Mouse (Mus musculus) brain, embryonic 18.5 days (tissue): ENCODE measurements around the gene Il12rb2.

Experiments used
- DNase-seq: peaks from one replicate; pipeline ENCODE4 v3.0.0-alpha.2; 2012; ENCODE audit warnings: low read depth, low spot score

Gene Il12rb2

GRCm38 (mm10) chr6:67296126-67296525 is 79.9 kb downstream of the Il12rb2 start:
- no peak for DNase-seq

- DNase-seq: no peak
These were observed 83.9 kb downstream of the Il12rb2 start for GRCm38 (mm10) chr6:67292042-67292623.

DNA sequence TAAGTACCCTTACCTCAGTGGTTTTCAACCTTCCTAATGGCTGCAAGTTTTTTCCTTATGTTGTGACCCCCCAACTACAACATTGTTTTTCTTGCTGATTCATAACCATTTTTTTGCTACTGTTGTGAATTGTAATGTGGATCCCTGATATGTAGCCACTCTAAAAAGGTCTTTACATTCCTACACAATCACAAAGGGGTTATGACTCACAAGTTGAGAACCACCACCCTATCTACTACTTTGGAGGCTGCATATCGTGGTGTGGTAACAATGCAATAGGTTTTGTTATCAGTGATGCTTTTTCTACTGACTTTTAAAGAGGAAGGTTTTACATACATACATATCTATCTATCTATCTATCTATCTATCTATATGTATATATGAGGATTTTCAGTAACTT is 93.1 kb downstream of the Il12rb2 start:
- DNase-seq: no peak

GRCm38 (mm10) chr6:67281614-67282197 is 94.3 kb downstream of the Il12rb2 start:
- DNase-seq: no peak

DNA sequence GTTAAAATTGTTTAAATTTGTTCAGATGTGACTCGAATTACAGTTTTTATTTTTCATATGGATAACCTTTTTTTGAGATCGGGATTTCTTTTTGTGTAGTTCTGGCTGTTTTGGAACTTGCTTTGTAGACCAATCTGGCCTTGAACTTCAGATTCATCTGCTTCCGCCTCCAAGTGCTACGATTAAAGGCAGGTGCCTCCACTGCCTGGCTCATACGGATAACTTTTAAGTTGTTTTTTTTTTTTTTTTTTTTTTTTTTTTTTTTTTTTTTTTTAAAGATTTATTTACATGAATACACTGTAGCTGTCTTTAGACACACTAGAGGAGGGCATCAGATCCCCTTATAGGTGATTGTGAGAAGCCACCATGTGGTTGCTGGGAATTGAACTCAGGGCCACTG is 98.0 kb downstream of the Il12rb2 start:
- no peak for DNase-seq

GRCm38 (mm10) chr6:67269459-67269858 is 106.5 kb downstream of the Il12rb2 start:
- no peak for DNase-seq

GRCm38 (mm10) chr6:67268983-67269382 is 107.0 kb downstream of the Il12rb2 start:
- DNase-seq: no peak

DNA sequence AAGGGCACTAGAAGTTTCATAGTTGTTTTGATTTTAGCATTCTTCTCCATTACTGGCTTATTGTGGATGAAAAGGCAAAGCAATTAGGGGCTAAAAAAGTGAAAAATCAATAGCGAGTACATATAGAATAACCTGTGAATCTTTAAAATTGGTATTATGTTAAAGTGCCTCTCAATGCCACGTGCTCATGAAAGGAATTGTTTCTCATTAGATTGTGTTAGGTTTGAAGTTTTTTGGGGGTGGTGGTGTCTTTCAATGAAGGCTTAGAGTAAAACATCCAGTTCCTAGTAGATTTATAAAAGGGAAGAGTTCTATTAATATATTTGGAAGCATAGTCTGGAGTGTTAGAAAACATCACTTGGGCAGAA is 107.8 kb downstream of the Il12rb2 start:
- no peak for DNase-seq

DNA sequence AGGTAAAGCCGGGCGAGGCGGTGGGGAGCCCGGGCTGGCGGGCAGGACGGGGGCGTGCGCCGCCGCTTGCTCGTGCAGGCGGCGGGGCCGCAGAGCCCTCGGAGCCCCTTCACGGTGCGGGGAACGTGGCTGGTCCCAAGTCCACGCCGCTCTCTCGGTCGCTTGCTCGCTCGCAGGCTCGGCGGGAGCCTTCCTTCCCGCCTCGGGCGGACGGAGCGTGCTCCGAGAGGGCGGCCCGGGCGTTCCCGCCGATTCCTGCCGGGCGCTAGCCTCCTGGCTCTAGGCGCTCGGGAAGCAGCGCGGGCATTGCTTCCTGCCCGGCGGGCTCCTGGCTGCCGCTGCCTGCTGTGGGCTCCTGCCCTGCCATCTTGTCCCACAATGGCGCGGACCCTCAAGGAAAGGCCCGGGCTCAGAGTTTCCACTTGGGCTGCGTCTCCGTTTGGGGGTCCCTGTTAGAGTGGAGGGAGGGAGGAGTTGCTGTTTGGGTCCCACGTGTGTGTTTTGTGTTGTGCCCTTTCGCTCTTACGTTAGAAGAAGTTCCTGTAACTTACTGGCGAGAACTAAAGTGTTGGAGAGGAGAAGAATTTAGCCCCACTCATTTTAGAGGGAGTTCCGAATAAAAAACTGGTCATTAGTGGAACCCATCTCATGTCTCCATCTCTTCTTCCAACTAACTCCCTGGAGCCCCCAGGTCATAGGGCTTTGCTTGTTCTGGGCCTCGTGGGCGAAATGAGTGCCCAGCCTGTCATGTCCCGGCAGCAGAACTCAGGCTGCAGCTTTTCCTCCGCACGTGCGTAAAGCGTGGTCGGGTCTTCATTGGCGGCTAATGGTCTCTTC is 108.4 kb downstream of the Il12rb2 start:
- no peak for DNase-seq

- DNase-seq: peak; percentile 94
These were observed 109.2 kb downstream of the Il12rb2 start for GRCm38 (mm10) chr6:67266664-67267407.

DNA sequence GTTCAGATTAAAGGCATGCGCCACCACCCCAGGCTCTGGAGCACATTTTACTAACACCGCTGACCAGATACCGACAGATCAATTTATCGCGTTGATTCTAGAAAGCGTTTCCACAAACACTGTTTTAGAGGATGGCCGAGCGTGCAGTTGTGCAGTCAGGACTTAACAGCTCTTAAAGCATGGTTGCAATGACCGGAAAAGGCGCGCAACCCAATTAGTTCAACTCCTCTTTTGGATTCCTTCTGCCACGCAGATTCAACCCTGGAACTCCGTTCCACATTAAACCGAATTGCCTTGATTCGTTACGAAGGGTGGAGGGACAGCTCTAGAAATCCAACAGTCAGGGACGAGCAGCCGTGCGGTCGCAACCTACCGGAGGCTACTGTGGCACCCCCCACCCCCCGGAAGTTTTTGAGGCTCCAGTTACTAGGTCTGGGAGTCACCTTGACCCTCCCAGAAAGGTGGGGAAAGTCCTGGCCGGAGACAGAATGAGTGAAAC is 109.8 kb downstream of the Il12rb2 start:
- no peak for DNase-seq

DNA sequence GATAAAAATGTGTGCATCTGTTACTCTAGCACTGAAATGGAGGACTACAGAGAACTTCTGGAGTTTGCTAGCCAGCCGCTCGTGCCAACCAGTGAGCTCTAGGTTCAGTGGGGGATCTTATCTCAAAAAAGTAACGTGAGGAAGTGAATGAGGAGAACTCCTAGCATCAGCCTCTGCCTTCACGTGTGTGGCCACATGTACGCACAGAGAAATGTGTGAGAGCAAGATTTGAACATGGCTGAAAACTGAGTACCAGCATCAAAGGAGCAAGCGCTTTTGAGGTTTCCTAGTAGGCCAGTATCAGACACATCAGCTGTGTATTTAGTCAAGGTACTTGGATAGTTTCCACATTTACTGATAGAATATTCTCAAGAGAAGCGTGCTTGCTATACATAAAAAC is 111.1 kb downstream of the Il12rb2 start:
- no peak for DNase-seq

DNA sequence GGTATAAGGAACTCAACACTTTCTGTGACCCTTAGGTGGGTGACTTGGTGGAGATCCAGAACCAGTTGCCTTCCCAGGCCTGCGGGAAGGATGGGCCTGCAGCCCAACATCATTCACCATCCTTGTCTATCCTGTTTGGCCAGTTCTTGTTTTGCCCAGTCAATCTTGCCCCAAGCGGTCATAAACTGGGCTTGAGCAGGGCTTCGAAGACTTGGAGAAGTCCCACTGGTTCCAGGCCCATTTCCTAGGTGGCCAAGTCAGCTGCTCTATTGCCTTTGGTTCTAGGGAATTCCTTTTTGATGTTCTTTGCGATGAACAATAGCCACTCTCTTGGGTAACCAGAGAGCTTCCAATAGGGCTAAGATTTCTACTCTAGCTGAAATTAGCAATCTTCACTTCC is 124.9 kb downstream of the Il12rb2 start:
- DNase-seq: no peak

- no peak for DNase-seq
These were observed 131.5 kb downstream of the Il12rb2 start for GRCm38 (mm10) chr6:67244451-67244850.

DNA sequence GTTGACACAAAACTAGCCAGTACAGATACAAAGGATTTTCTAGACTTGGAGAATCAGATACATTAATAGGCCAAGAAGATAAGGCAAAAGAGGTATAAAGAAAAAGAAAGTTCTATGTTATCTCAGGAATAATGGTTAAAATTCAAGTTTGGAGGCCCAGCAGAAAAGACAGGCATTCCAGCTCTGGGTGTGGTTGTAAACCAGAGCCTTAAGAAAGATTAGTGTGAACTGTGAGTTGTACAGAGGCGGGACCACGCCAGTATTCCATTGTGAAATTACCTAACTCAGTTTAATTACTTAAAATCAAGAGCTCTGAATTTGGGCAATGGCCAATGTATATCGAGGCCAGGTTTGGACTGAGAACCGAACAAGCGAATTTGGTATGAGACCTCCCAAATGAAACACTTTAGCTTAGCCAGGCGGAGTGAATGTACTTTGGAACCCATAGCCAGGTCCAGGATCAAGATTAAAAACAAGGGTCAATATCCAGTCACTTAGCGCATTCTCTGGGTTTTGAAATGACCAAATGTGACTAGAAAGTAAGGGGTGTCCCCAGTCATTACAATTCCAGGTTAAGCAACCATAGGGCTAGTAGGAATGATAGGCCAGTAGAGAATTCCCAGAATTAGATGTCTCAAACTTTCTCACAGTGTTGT is 132.1 kb downstream of the Il12rb2 start:
- no peak for DNase-seq
